Mouse (Mus musculus): ENCODE measurements around the gene Cfap97d1. TPM values are rescaled to one million over a fixed set of nuclear protein-coding genes. Genes with fewer than 3 reads are reported as not detected.
A peak's percentile ranks its signal among the peaks of the same experiment; 100 is the strongest.
"Not testable (repeated sequence)": the region's sequence is repeated elsewhere in the genome, so short reads cannot be mapped to it uniquely, and the experiment has no call there.

The Cfap97d1 gene
- total RNA-seq, 2 experiments from 2014 or later, result not detected

DNA sequence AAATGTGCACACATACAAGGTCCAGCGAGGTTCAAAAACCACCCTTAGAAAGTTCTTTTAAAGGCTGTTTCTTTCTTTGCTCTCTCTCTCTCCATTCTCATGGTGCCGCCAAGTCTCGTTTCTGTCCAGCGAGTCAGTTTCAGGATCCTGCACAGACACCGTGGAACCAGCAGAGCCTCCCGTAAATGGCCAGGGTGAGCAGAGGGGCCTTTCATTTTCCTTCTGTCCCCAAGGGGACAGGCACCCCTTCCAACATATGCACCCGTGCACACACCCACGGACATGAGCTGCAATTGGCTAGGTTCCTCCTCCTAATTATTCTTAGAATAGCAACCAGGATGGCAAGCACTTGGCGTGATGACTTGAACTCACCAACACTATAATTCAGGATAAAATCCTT is 10.6 kb upstream of the Cfap97d1 start:
- no peak for DNase-seq

DNA sequence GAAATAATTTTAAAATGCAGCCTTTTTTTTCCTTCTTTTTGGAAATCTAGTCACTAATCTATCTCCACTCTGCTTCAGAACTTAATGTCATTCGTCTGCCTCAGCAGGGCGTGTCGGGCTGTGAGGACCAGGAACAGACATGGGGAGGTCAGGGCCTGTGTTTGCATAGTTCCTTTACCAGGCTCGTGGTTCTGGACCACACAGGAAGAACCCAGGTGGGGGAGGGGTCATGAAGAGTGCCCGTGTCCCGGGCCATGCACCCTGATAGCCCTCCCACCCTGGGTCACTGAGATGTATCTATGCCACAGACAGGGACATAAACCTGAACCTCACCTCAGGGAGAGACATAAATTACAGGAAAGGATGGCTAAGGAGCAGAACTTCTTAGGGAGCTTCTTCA is 9.9 kb upstream of the Cfap97d1 start:
- DNase-seq, result no peak

DNA sequence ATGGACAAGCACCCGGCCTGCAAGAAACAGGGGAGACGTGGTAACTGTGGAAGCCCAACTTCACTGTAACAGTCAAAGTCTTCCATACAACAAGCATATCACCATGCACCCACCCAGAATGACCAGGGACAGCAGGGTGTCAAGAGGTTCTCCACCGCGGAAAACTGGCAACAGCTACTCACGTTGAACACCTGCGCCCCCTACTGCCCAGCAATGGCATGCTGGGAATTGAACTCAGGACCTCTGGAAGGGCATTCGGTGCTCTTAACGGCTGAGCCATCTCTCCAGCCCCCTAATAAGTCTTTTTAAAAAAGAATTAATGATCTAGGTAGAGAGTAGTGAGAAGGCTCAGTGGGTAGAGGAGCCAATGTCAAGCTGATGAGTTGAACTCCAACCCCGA is 9.2 kb upstream of the Cfap97d1 start:
- peak; percentile 33 for DNase-seq

GRCm38 (mm10) chr11:101976949-101977348 is 7.1 kb upstream of the Cfap97d1 start:
- DNase-seq, result no peak

DNA sequence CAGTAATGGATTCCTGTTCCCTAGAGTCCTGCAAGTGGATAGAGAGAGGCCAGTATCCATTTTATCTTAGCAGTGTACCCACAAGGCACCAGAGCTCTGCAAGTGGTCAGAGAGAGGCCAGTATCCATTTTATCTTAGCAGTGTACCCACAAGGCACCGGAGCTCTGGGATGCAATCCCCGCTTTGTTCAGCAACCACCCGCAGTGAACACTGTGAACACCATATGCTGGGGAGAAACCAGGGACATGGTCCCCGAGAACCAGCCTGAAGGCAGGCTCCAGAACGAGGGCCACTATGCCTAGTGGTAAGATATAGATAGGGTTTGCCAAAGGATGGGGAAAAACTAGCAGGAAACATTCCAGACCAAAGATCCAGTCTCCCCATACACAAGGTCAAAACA is 4.9 kb upstream of the Cfap97d1 start:
- DNase-seq, result no peak

DNA sequence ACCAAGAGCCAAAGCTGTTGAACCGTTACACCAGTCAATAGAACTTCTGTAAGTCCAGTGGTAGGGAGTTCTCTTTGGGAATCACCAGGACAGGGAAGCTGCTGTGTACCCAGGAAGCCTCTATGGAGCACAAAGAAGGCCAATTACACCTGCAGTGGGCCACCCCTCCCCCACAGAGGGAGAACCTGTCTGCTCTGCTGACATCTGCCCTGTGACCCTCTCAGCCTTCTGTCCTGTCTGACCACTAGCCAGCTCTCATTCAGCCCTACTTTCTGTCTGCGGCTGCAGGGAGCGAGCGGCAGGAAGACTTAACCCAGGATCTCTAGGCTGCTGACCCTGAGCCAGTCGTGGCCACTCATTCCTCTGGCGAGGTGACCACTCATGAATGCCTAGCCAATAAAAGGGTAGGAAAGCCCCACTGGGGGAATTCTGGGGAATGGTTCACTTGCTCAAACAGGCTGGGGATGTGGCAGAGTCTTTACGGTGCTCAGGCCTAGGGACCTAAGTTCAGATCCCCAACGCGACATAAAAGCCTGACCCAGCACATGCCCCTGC is 3.4 kb upstream of the Cfap97d1 start:
- DNase-seq, result no peak

GRCm38 (mm10) chr11:101981850-101982249 is 2.2 kb upstream of the Cfap97d1 start:
- peak; percentile 34 for DNase-seq

GRCm38 (mm10) chr11:101982981-101983411 is 1.1 kb upstream of the Cfap97d1 start:
- DNase-seq, result no peak

- no peak for DNase-seq
Observed at GRCm38 (mm10) chr11:101983431-101983921, 603 bp upstream of the Cfap97d1 start.

DNA sequence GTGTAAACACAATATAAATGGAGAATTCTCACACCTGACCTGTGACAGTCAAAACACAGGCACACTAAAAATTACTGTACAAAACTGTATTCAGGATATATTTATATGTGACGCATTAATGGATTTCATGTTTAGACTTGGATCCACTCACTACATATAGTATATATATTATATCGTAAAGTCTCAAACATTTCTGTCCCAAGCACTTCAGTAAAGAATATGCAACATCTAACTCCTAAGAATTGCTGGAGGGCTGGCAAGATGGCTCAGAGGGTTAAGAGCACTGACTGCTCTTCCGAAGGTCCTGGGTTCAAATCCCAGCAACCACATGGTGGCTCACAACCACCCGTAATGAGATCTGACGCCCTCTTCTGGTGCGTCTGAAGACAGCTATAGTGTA is 1.4 kb downstream of the Cfap97d1 start:
- DNase-seq, result not testable (repeated sequence)

GRCm38 (mm10) chr11:101985990-101986389 is 1.9 kb downstream of the Cfap97d1 start:
- DNase-seq, result peak; percentile 90

DNA sequence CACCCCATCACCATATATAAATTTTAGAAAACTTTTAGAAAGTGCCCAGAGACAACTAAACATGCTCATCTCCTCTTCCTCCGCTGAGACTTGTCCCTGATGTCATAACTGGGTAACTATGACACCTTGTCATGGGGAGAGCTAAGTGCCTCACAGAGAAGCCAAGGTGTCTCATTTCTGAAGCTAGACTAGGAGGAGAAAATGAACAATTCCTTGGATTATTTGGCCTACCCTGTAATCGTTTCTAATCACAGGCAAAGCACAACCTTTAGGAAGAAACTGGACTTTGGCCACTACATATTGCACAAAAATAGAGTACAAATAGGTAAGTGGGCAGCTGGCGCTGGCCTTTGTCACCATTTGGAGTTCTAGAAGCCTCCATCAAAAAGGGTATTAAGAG is 2.8 kb downstream of the Cfap97d1 start, which contains the start of gene Dusp3:
Gene Dusp3 (minus strand): TSS at position 101 of the 400 bp plus-strand sequence.
- no peak for DNase-seq

- no peak for DNase-seq
Observed at GRCm38 (mm10) chr11:101990244-101990643, 6.2 kb downstream of the Cfap97d1 start.

DNA sequence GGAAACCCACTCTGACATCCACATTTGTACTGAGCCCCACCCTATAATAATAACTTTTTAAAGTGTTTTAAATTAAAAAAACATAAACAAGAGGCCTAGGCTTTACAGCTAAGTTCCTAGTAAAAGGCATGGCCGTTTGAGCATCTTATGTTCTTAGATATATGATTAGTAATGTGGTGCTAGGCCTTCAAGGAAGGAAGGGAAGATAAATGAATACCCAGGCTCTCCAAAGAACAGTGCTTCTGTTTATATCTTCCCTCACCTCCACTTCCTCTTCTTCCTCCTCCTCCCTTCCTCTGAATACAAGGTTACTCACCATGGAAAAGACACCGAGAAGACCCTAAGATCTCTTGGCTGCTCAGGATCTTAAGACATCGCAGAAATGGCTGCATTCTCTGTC is 7.7 kb downstream of the Cfap97d1 start:
- no peak for DNase-seq

DNA sequence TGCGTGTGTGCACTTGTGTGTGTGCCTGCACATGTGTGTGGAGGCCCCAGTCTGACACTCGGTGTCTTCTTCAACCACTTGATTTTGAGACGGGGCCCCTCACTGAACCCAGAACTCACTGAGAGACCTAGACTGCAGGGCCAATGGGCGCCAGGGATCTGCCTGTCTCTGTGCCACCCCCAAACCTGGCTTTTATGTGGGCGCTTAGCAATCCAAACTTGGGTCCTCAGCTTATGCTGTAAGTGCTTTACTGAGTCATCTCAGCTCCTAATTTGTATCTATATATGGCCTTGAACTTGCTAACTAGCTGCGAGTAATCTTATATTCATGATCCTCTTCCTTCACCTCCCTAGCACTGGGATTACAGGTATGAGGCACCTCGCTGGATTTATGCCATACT is 8.3 kb downstream of the Cfap97d1 start:
- DNase-seq, result no peak

DNA sequence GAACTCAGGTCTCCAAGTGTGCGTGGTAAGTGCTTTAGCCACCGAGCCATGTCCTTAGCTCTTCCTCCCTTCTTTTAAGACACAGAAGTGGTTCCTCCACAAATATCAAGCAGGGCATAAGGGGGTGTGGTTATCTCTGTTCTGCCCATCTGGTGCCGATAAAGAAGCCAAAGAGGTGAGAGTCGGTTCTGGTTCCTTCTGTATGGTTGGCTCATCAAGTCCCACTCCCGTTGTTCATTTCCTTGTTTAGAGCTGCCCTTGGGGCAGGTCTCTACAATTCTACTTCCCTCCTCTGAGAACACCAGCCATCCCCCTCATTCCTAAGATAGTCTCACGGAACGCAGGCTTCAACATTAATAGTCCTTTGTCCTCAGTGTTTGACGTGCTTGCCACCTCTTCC is 10.0 kb downstream of the Cfap97d1 start:
- no peak for DNase-seq

GRCm38 (mm10) chr11:101995938-101996337 is 11.9 kb downstream of the Cfap97d1 start:
- DNase-seq, result no peak

DNA sequence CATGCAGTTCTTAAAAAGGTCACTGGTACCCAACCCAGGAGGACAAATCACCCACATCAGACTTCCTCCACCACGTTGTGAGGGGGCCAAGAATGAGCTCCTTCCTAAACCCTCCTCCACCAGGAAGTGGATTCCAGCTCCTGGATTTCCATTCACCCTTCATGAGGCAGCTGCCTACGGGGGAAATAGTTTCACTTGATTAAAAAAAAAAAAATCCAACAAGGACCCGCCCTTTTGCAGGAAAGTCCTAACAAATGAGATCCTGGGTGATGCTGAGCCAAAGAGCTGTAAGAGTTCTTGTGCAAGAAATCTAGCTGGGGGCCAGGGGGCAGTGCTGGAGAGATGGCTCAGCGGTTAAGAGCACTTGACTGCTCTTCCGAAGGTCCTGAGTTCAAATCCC is 14.2 kb downstream of the Cfap97d1 start:
- no peak for DNase-seq

DNA sequence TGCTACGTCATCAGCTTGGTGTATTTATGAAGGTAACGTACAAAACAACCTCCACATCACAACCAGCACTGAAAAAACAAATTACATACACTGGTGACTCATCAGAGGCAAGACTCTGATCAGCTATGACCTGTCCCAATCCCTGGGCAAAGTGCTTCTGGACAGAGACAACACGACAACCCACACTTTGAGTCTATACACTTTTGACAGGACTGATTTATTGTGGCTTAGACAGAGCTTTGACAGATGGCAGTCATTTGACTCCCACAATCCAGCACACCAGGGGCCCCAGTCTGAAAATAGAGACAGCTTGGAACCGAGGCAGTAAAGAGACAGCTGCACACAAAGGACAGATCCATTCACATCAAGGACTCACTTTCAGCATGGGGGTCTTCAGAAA is 15.4 kb downstream of the Cfap97d1 start:
- DNase-seq, result no peak

GRCm38 (mm10) chr11:102004251-102004650 is 20.2 kb downstream of the Cfap97d1 start:
- DNase-seq, result no peak

DNA sequence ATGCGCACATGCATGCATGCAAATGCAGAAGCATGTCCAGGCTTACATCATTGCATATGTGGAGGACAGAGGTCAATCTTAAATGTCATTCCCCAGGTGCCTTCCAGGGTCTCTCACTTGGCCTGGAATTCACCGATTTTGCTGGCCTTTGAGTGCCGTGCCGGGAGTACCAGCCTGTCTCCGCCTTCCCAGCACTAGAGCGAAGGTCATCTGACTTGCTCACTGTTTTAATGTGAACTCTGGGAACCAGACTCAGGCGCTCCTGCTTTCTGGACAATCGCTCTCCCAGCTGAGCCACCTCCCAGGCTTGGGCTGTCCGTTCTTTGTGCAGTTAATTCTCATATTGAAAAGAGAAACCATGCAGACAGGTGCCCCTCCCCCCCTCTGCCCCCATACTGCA is 22.2 kb downstream of the Cfap97d1 start:
- DNase-seq, result no peak

GRCm38 (mm10) chr11:102006688-102007087 is 22.6 kb downstream of the Cfap97d1 start:
- no peak for DNase-seq

DNA sequence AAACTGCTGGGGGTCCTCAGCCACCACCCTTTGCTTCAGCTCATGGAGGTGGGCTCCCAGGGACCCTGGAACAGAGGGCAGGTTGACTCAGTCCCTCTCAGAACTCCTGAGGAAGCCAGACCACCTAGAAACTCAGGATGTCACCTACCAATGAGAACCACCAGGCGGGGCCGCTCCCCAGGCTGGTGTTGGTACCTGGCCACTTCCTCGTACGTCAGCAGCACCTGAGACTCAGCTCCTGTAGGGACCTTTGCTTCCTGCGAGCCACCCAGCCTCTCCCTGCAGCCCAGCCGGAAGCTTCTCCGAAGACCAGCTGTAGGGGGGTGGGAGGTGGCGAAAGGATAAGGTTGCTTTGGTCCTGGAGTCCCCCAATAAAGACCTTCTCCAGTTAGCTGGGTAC is 24.3 kb downstream of the Cfap97d1 start:
- no peak for DNase-seq

DNA sequence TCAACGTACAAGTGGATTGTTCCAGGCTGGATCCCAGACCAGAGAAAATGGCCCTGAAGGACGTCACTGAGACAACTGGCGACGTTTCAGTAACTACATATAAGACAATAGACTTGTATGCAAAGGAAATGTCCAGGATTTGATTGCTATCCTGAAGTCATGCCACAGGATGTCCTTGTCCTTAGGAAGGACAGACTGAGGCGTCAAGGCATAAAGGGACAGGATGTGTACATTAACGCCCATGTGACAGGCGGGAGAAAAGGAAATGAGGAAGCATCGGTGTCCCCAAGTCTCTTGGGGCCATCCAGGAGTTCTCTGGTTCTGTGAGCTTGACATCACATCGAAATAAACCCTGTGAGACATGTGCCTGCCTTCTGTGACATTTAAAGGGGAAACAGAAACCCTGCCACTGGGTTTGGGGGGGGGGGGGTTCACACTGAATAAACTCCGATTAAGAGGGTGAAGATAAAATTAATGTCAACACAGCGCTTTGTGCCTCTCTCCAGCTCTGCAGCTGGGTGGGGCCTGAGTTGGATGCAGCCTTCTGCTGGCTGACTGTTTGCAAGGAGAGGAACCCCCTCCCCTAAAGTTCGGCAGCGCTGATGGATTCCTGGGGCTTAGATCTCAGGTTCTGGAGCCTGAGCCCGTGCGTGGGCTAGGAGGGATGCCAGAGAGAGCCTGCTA is 25.0 kb downstream of the Cfap97d1 start:
- no peak for DNase-seq
